ENCODE assay signal across 9 mouse cellular contexts in the genomic region with DNA sequence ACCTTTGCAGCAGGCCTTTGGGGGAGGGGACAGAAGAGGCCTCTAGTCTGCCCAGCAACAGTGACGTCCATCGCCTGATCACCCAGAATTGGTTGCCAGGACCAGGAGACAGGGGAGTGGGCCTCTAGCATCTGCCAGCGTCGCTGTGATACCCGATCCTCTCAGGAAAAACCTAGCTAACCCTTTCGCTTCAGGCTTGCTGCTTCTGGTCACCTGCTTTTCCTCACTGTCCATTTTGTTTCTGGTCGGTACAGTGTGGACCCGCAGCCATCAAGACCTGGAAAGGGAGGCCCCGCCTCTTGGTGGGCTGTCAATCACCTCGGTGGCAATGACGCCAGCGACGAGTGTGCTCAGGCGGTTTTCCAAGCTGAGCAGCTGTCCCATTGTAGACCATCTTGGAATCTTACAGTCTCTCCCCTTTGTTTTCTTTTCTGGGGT. TPM values are rescaled to one million over a fixed set of nuclear protein-coding genes. Genes with fewer than 3 reads are reported as not detected.
DNase-seq lines count a peak whose midpoint lies in the region; ATAC-seq lines count a peak whose summit lies in the region.
"Had no signal": no experiment of that assay in that cellular context is flagged by ENCODE, and none has a peak within 500 bp of the region (broad histone marks: within the 10 kb centered on the region; RNA-seq: fewer than 3 reads in every experiment).

No protein-coding gene starts in this region.

- H3K4me3 ChIP-seq in embryonic facial prominence, embryonic 14.5 days (ENCODE audit: low read depth, low read length), result peak overlapping the region; percentile 42
- H3K4me3 ChIP-seq in heart, embryonic 11.5 days (ENCODE audit: low read depth, low read length), result peak overlapping the region; percentile 48
- peak overlapping the region; percentile 59 for H3K4me3 ChIP-seq in kidney, embryonic 15.5 days (replicated peaks)
- peak overlapping the region; percentile 52 for H3K4me3 ChIP-seq in stomach, embryonic 15.5 days (replicated peaks)

- H3K36me3 ChIP-seq in embryonic facial prominence, embryonic 14.5 days (ENCODE audit: control insufficient read depth, insufficient read depth, low read length), result no peaks in the 10 kb centered on the region
- no peaks in the 10 kb centered on the region for H3K36me3 ChIP-seq in heart, embryonic 11.5 days (ENCODE audit: control insufficient read depth, insufficient read depth, low read length)
- H3K36me3 ChIP-seq in kidney, embryonic 15.5 days, result no peaks in the 10 kb centered on the region
- H3K36me3 ChIP-seq in stomach, embryonic 15.5 days, result no peaks in the 10 kb centered on the region

- peak overlapping the region; percentile 98 for H3K27ac ChIP-seq in embryonic facial prominence, embryonic 14.5 days (replicated peaks; ENCODE audit: low read depth, low read length)
- peak overlapping the region; percentile 97 for H3K27ac ChIP-seq in heart, embryonic 11.5 days (ENCODE audit: low read depth, low read length)
- H3K27ac ChIP-seq in kidney, embryonic 15.5 days, result peak overlapping the region; percentile 95
- H3K27ac ChIP-seq in stomach, embryonic 15.5 days, result peak overlapping the region; percentile 93

- H3K9ac ChIP-seq in embryonic facial prominence, embryonic 14.5 days (ENCODE audit: low read depth, low read length), result peak overlapping the region; percentile 53
- peak overlapping the region; percentile 70; the same call in 1 of the 2 replicates for H3K9ac ChIP-seq in heart, embryonic 11.5 days (ENCODE audit: low read depth, low read length)
- H3K9ac ChIP-seq in kidney, embryonic 15.5 days, result peak overlapping the region; percentile 47; the same call in 1 of the 2 replicates
- no peak overlapping the region for H3K9ac ChIP-seq in stomach, embryonic 15.5 days

- WGBS in embryonic facial prominence, embryonic 14.5 days, result 0% methylated on average over 14 of the region's 14 CpGs
- 0% methylated on average over 14 of the region's 14 CpGs for WGBS in heart, embryonic 11.5 days (ENCODE audit: insufficient replicate concordance)
- 0% methylated on average over 14 of the region's 14 CpGs for WGBS in kidney, embryonic 15.5 days
- WGBS in stomach, embryonic 15.5 days, result 0% methylated on average over 14 of the region's 14 CpGs

- no peaks in the 10 kb centered on the region for H3K27me3 ChIP-seq in embryonic facial prominence, embryonic 14.5 days (replicated peaks; ENCODE audit: control insufficient read depth, insufficient read depth, low read length)
- H3K27me3 ChIP-seq in heart, embryonic 11.5 days (ENCODE audit: control insufficient read depth, insufficient read depth, low read length), result no peaks in the 10 kb centered on the region
- H3K27me3 ChIP-seq in kidney, embryonic 15.5 days, result no peaks in the 10 kb centered on the region
- H3K27me3 ChIP-seq in stomach, embryonic 15.5 days (replicated peaks), result no peaks in the 10 kb centered on the region

- peak; percentile 98 for ATAC-seq in embryonic facial prominence, embryonic 14.5 days (ENCODE audit: low read depth)
- peak; percentile 95 for ATAC-seq in heart, embryonic 11.5 days (replicated peaks; ENCODE audit: insufficient number of reproducible peaks, low FRiP score, low TSS enrichment)
- ATAC-seq in kidney, embryonic 15.5 days (replicated peaks; ENCODE audit: low FRiP score), result peak; percentile 99
- peak; percentile 97 for ATAC-seq in stomach, embryonic 15.5 days (ENCODE audit: insufficient read depth, low FRiP score, low read depth)

- 0 out of 2 replicates have a peak, but pooled peaks cover 3% of the 10 kb centered on the region for H3K4me1 ChIP-seq in embryonic facial prominence, embryonic 14.5 days (ENCODE audit: control insufficient read depth, insufficient read depth, low read length)
- H3K4me1 ChIP-seq in heart, embryonic 11.5 days (ENCODE audit: control insufficient read depth, insufficient read depth, low read length), result no peaks in the 10 kb centered on the region
- H3K4me1 ChIP-seq in kidney, embryonic 15.5 days, result 0 out of 2 replicates have a peak, but pooled peaks cover 11% of the 10 kb centered on the region
- no peaks in the 10 kb centered on the region for H3K4me1 ChIP-seq in stomach, embryonic 15.5 days

- no peaks in the 10 kb centered on the region for H3K9me3 ChIP-seq in embryonic facial prominence, embryonic 14.5 days (ENCODE audit: control insufficient read depth, low read length)
- H3K9me3 ChIP-seq in heart, embryonic 11.5 days (replicated peaks; ENCODE audit: control insufficient read depth, low read length), result no peaks in the 10 kb centered on the region
- H3K9me3 ChIP-seq in kidney, embryonic 15.5 days (replicated peaks), result no peaks in the 10 kb centered on the region
- H3K9me3 ChIP-seq in stomach, embryonic 15.5 days, result no peaks in the 10 kb centered on the region

- peak overlapping the region; percentile 60 for H3K4me2 ChIP-seq in embryonic facial prominence, embryonic 14.5 days (ENCODE audit: low read depth, low read length)
- peak overlapping the region; percentile 65 for H3K4me2 ChIP-seq in heart, embryonic 11.5 days
- H3K4me2 ChIP-seq in kidney, embryonic 15.5 days, result peak overlapping the region; percentile 62
- H3K4me2 ChIP-seq in stomach, embryonic 15.5 days, result peak overlapping the region; percentile 56

- peak; percentile 99 for DNase-seq in 3T3-L1 (ENCODE audit: low read depth, low spot score)
- peak; percentile 50 to 70 for DNase-seq in adrenal gland, postnatal 4 days (ENCODE audit: low spot score in 2 of 2)
- DNase-seq in embryonic facial prominence, embryonic 14.5 days (ENCODE audit: low spot score), result peak; percentile 98
- peak; percentile 80 for DNase-seq in liver
- peak; percentile 81 for DNase-seq in naive thymus-derived CD4-positive, alpha-beta T cell, adult 2 months (ENCODE audit: low read depth)

RNA-seq across cellular contexts. Expression of a gene that starts 5.5 kb away (rescaled TPM):
- total RNA-seq in adrenal gland, postnatal 4 days (2021), result not detected
- 0.12 and 0.22 TPM in 2 replicates for polyA plus RNA-seq in embryonic facial prominence, embryonic 14.5 days (2014; fragmentation: Nextera tagmentation; extraction: Ambion mirVana)
- polyA plus RNA-seq in heart, embryonic 11.5 days (2014; fragmentation: Nextera tagmentation; extraction: Ambion mirVana), result 0.25 TPM in 1 of 2 replicates, not detected in the other
- polyA plus RNA-seq in kidney, embryonic 15.5 days (2015; fragmentation: Nextera tagmentation; extraction: Ambion mirVana), result 0.09 TPM in 1 of 2 replicates, not detected in the other
- polyA plus RNA-seq in stomach, embryonic 15.5 days (2015; fragmentation: Nextera tagmentation; extraction: Ambion mirVana), result 0.10 and 0.13 TPM in 2 replicates
- total RNA-seq: MEL had no signal

RNA-seq across cellular contexts. Expression of a gene that starts 17.1 kb away (rescaled TPM):
- total RNA-seq in adrenal gland, postnatal 4 days (2021), result 10 to 100 TPM; 68.2 TPM
- 8.4 and 10.2 TPM in 2 replicates for polyA plus RNA-seq in embryonic facial prominence, embryonic 14.5 days (2014; fragmentation: Nextera tagmentation; extraction: Ambion mirVana)
- 4.4 and 6.0 TPM in 2 replicates for polyA plus RNA-seq in heart, embryonic 11.5 days (2014; fragmentation: Nextera tagmentation; extraction: Ambion mirVana)
- 6.0 and 8.3 TPM in 2 replicates for polyA plus RNA-seq in kidney, embryonic 15.5 days (2015; fragmentation: Nextera tagmentation; extraction: Ambion mirVana)
- 8.6 and 11.2 TPM in 2 replicates for polyA plus RNA-seq in stomach, embryonic 15.5 days (2015; fragmentation: Nextera tagmentation; extraction: Ambion mirVana)

RNA-seq across cellular contexts. Expression of a gene that starts 27.7 kb away (rescaled TPM):
- 10 to 100 TPM; 12.7 to 18.0 TPM for total RNA-seq in adrenal gland, postnatal 4 days (2021)
- polyA plus RNA-seq in embryonic facial prominence, embryonic 14.5 days (2014; fragmentation: Nextera tagmentation; extraction: Ambion mirVana), result 45.5 and 64.8 TPM in 2 replicates
- polyA plus RNA-seq in heart, embryonic 11.5 days (2014; fragmentation: Nextera tagmentation; extraction: Ambion mirVana), result 66.7 and 70.1 TPM in 2 replicates
- polyA plus RNA-seq in kidney, embryonic 15.5 days (2015; fragmentation: Nextera tagmentation; extraction: Ambion mirVana), result 61.1 and 69.4 TPM in 2 replicates
- polyA plus RNA-seq in stomach, embryonic 15.5 days (2015; fragmentation: Nextera tagmentation; extraction: Ambion mirVana), result 60.0 and 63.7 TPM in 2 replicates
- total RNA-seq: MEL had no signal

RNA-seq across cellular contexts. Expression of a gene that starts 39.4 kb away (rescaled TPM):
- total RNA-seq in adrenal gland, postnatal 4 days (2021), result under 1 TPM; 0.56 to 0.62 TPM
- polyA plus RNA-seq in embryonic facial prominence, embryonic 14.5 days (2014; fragmentation: Nextera tagmentation; extraction: Ambion mirVana), result 0.21 and 0.22 TPM in 2 replicates
- 0.24 and 0.49 TPM in 2 replicates for polyA plus RNA-seq in heart, embryonic 11.5 days (2014; fragmentation: Nextera tagmentation; extraction: Ambion mirVana)
- 0.44 TPM in 2 replicates for polyA plus RNA-seq in kidney, embryonic 15.5 days (2015; fragmentation: Nextera tagmentation; extraction: Ambion mirVana)
- 0.27 and 0.37 TPM in 2 replicates for polyA plus RNA-seq in stomach, embryonic 15.5 days (2015; fragmentation: Nextera tagmentation; extraction: Ambion mirVana)
- total RNA-seq: MEL had no signal

RNA-seq across cellular contexts. Expression of a gene that starts 47.7 kb away (rescaled TPM):
- total RNA-seq in adrenal gland, postnatal 4 days (2021), result not detected
- not detected in 2 replicates for polyA plus RNA-seq in embryonic facial prominence, embryonic 14.5 days (2014; fragmentation: Nextera tagmentation; extraction: Ambion mirVana)
- not detected in 2 replicates for polyA plus RNA-seq in heart, embryonic 11.5 days (2014; fragmentation: Nextera tagmentation; extraction: Ambion mirVana)
- not detected in 2 replicates for polyA plus RNA-seq in kidney, embryonic 15.5 days (2015; fragmentation: Nextera tagmentation; extraction: Ambion mirVana)
- not detected in 2 replicates for polyA plus RNA-seq in stomach, embryonic 15.5 days (2015; fragmentation: Nextera tagmentation; extraction: Ambion mirVana)
- total RNA-seq: MEL had no signal

Comparison
In these comparisons a context has a peak if more than half of its experiments do, and no peak if none do; other contexts are left out.
1. Peak in every context shown above with its lines: DNase-seq, ATAC-seq, H3K4me3 ChIP-seq and H3K27ac ChIP-seq.